Mouse (Mus musculus) E14TG2a.4 (cell line): ENCODE measurements around the gene Tesk2.

ENCODE experiments used
- H3K27me3 ChIP-seq: 2 replicates; pipeline ENCODE4 v1.6.1; 2014; ENCODE audit warnings: low read length, control low read depth; ENCODE audit not compliant: insufficient read depth
- H3K36me3 ChIP-seq: 2 replicates; pipeline ENCODE4 v1.6.1; 2014; ENCODE audit warnings: low read length, control low read depth; ENCODE audit not compliant: insufficient read depth
- H3K4me1 ChIP-seq: replicated peaks from 2 replicates; pipeline ENCODE4 v1.6.1; 2014; ENCODE audit warnings: low read depth, low read length, control low read depth
- H3K4me3 ChIP-seq: replicated peaks from 2 replicates; pipeline ENCODE4 v1.5.1; 2014; ENCODE audit warnings: mild to moderate bottlenecking, low read length
- H3K9me3 ChIP-seq: 2 replicates; pipeline ENCODE4 v1.6.1; 2014; ENCODE audit warnings: low read length, control low read depth
- CTCF ChIP-seq: conservative IDR thresholded peaks from 2 replicates; pipeline ENCODE4 v1.5.1; 2014; ENCODE audit warnings: low read length
- NANOG ChIP-seq: IDR thresholded peaks from 2 replicates; pipeline ENCODE4 v1.6.1; 2014; ENCODE audit warnings: borderline replicate concordance, low read length, mixed read lengths
- POU5F1 ChIP-seq: IDR thresholded peaks from 2 replicates; pipeline ENCODE4 v1.6.1; 2014; ENCODE audit warnings: low read length, borderline replicate concordance

Tesk2 gene

DNA sequence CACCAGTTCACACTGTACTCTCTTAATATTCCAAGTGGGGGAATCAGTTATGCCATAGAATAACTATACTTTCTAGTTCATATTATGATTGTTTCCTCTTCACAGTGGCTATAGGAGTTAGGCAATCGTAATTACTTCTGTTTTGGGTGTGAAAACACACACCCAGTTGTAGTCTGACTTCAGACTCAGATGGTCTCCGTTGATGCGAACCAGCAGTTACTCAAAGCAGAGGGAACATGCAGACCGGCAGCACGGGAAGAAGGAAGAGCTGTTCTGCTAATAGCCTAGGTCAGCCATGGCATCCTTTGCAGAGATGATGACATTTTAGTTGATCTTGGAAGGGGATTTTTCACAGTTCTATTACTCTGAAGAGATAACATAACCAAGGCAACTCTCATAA, 47.8 kb downstream of the Tesk2 start:
- TF ChIP-seq CTCF (no peak), POU5F1 (no peak), NANOG (no peak)

DNA sequence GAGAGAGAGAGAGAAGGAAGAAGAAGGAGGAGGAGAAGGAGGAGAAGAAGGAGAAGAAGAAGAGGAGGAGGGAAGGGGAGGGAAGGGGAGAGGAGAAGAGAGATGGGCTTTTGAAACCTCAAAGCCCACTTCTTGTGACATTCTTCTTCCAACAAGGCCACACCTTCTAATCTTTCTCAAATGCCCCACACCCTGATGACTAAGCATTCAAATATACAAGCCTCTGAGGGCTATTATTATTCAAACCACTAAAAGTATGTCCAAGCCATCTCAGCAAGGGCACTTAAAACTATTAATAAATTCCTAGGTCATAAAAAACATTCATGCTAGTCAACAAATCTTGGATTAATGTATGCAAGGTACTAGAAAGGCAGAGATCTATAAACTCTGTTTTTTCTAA, 48.3 kb downstream of the Tesk2 start:
- Histone ChIP-seq H3K4me3 (no peak overlapping the region), H3K4me1 (peaks cover 67% of the 10 kb centered on the region), H3K27me3 (no peaks in the 10 kb centered on the region), H3K9me3 (no peaks in the 10 kb centered on the region), H3K36me3 (peaks cover 38% of the 10 kb centered on the region)
- TF ChIP-seq NANOG (no peak), CTCF (no peak), POU5F1 (no peak)

More for the DNA sequence above, 47.8 kb downstream of the Tesk2 start:
- H3K27me3 ChIP-seq = no peaks in the 10 kb centered on the region
- no peak overlapping the region for H3K4me3 ChIP-seq
- H3K9me3 ChIP-seq = no peaks in the 10 kb centered on the region
- peaks cover 41% of the 10 kb centered on the region for H3K36me3 ChIP-seq
- peaks cover 67% of the 10 kb centered on the region for H3K4me1 ChIP-seq

DNA sequence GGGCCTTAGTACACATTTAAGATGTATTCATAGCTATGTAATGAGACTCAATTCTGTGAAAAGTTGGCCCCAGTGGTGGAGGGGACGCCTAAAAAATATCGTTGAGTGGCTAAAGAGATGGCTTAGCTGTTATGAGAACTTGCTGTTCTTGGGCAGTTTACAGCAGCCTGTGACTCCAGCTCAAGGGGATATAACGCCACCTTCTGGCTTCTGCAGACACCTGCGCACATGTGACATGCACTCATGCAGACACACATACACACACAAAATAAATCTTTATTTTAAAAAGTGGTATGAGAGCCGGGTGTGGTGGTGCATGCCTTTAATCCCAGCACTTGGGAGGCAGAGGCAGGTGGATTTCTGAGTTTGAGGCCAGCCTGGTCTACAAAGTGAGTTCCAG, 55.6 kb downstream of the Tesk2 start:
- TF ChIP-seq CTCF (peak; percentile 34), NANOG (no peak), POU5F1 (no peak)
- Histone ChIP-seq H3K4me3 (no peak overlapping the region), H3K36me3 (peaks cover 25% of the 10 kb centered on the region), H3K9me3 (no peaks in the 10 kb centered on the region), H3K4me1 (peaks cover 74% of the 10 kb centered on the region), H3K27me3 (no peaks in the 10 kb centered on the region)

DNA sequence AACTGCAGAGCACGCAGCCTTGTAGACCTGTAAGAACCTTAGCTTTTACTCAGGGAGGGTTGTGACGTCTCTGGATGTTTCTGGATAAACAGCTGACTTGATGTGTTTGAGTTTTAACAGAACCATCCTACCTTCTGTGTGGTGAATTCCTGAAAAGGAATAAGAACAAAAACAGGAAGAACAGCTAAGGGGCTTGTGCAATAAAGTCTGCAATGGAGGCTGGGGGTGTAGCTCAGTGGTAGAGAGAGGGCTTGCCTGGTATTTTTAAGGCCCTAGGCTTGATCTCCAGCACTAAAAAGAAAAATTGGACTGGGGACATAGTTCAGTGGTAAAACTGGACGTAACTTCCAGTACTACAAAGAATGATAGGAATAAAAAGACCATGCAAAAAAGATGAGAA, 56.3 kb downstream of the Tesk2 start:
- Histone ChIP-seq H3K4me3 (no peak overlapping the region), H3K9me3 (no peaks in the 10 kb centered on the region), H3K27me3 (no peaks in the 10 kb centered on the region), H3K4me1 (peaks cover 81% of the 10 kb centered on the region), H3K36me3 (peaks cover 18% of the 10 kb centered on the region)
- TF ChIP-seq POU5F1 (no peak), NANOG (no peak), CTCF (no peak)

DNA sequence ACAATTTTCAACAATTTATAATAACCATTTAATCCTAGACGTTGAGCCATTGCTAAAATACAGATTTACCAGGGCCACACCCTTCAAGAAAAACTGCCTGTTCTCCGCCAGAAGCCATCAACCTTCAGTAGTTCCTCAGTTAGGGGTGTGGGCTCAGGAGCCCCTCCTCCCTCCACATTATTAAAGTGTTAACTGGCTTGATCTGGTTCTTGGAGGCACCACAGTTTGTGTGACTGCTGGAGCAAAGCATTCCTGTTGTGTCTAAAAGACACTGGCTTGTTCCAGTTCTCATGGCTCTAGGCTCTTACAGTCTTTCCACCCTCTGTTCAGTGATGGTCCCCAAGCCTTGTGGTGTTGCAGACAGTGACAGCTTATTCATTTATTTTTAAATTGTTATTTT, 59.8 kb downstream of the Tesk2 start:
- H3K36me3 ChIP-seq = peaks cover 8% of the 10 kb centered on the region
- H3K9me3 ChIP-seq = no peaks in the 10 kb centered on the region
- peak overlapping the region; percentile 14; the same call in 1 of the 2 replicates for H3K4me3 ChIP-seq
- TF ChIP-seq POU5F1 = no peak
- TF ChIP-seq NANOG = no peak
- H3K27me3 ChIP-seq = no peaks in the 10 kb centered on the region
- peaks cover 93% of the 10 kb centered on the region for H3K4me1 ChIP-seq

DNA sequence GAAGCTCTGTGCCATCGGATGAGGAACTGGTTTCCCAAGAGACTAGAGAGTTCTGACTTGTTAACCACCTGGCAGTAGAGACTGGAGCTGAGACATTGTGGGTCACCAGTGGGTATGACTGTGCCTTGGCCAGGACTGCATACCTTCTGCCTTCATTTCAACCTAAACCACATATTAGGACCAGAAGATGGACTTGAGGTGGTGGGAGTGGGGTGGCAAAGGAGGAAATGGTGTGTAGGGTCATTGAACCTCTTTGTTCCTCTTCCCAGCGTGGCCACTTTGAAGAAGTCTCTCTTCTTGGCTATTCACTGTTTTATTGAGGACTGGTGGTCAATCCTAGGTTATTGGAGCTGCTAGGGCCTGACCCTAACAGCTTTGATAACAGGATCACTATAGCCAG, 60.6 kb downstream of the Tesk2 start:
- TF ChIP-seq NANOG (no peak), CTCF (no peak)
- no peaks in the 10 kb centered on the region for H3K9me3 ChIP-seq
- peaks cover 87% of the 10 kb centered on the region for H3K4me1 ChIP-seq
- H3K4me3 ChIP-seq = peak overlapping the region; percentile 14
- no peaks in the 10 kb centered on the region for H3K27me3 ChIP-seq
- peaks cover 3% of the 10 kb centered on the region for H3K36me3 ChIP-seq

DNA sequence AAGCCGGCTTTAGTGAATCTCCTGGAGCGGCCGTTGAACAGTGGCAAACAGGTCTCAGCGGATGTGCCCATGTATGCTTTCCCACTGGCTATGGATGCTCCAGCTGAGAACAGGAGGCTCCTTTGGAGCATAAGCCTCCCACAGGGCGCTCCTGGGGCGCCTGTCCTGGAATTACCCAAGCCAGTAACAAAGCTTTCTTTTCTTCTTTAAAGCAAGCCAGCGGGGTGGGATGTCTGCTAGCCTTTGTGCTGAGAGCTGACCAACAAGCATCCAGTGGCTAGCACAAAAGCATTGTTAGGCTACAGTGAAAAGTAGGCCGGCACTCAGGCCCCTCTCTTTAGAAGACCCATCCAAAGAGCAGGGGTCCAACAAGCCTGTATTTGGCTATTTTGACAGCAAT, 61.4 kb downstream of the Tesk2 start:
- Histone ChIP-seq H3K9me3 (no peaks in the 10 kb centered on the region), H3K36me3 (peaks cover 3% of the 10 kb centered on the region), H3K4me1 (peaks cover 81% of the 10 kb centered on the region), H3K27me3 (no peaks in the 10 kb centered on the region), H3K4me3 (peak overlapping the region; percentile 21; the same call in 1 of the 2 replicates)
- peak; percentile 24; the same call in 1 of the 2 replicates for TF ChIP-seq POU5F1
- TF ChIP-seq NANOG = peak; percentile 64; the same call in 1 of the 2 replicates
- no peak for TF ChIP-seq CTCF

DNA sequence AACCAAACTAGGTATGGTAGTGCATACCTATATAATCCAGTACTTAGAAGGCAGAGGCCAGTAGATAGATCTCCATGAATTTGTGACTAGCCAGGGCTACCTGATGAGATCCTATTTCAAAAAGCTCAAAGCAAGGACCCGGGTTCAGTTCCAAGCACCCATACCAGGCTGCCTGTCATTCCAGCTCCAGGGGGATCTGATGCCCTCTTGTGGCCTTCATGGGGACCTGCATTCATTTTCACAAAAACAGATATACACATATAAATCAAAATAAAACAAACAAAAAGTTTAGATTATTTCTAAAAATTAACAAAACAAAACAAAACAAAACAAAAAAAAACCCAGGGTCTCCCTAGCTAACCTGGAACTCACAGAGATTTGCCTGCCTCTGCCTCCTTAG, 65.8 kb downstream of the Tesk2 start:
- Histone ChIP-seq H3K9me3 (no peaks in the 10 kb centered on the region), H3K27me3 (no peaks in the 10 kb centered on the region), H3K4me1 (peaks cover 48% of the 10 kb centered on the region), H3K36me3 (peaks cover 14% of the 10 kb centered on the region), H3K4me3 (no peak overlapping the region)
- no peak for TF ChIP-seq NANOG
- peak; percentile 68 for TF ChIP-seq CTCF
- no peak for TF ChIP-seq POU5F1

DNA sequence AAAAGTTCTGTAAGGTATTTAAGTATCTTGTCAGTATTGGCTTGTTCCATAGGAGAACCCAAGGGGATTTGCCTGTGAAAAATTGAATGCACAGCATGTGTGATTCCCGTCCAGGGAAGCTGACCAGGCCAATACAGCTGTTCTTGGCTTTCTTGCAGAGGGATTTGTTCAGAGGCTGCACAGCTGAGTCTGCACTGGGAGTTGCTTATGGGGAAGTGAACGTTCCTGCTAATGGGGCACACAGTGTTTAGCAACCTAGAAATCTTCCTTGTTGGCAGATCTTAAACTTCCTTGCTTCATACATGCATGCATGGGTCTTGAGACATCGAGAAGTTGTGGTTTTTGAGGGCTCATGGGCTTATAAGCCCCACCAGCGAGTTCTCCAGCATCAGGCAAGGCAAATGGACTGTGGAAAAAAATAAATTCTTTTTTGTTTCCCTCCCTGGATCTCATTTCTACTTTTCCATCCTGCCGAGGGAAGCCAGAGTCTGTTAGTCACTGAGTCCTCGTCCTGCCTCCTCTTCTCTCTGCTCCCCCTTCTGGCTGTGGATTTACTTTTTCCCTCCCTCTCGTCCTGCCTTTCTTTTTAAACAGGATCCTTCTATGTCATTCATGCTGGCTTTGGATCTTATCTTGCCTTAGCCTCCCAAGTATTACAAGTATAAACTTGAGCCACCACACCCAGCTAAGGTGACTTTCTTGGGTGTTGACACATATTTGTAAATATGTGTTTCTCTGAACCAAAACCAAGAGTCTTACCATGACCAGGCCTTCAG, 67.4 kb downstream of the Tesk2 start:
- TF ChIP-seq CTCF (no peak), NANOG (no peak), POU5F1 (no peak)
- Histone ChIP-seq H3K36me3 (peaks cover 24% of the 10 kb centered on the region), H3K27me3 (no peaks in the 10 kb centered on the region), H3K4me3 (no peak overlapping the region), H3K9me3 (no peaks in the 10 kb centered on the region), H3K4me1 (peaks cover 38% of the 10 kb centered on the region)
